Mouse (Mus musculus): ENCODE measurements around the gene Poll.

GRCm38 (mm10) chr19:45574339-45574898 lies 14.1 kb upstream of the Poll start:
- TF ChIP-seq POLR2A (IDR thresholded peaks at IDR 0.05; ENCODE audit: low read depth, low read length): no peak
- TF ChIP-seq CTCF (IDR thresholded peaks at IDR 0.05; ENCODE audit: extremely low read depth, insufficient read depth, insufficient read length, insufficient replicate concordance): no peak

Data from spleen, adult 2 months (tissue).